Mouse (Mus musculus) heart, postnatal 0 days (tissue): Measurements from ENCODE around the gene Scfd2. TPM values are rescaled to one million over a fixed set of nuclear protein-coding genes. Genes with fewer than 3 reads are reported as not detected.

ENCODE experiments used
- ATAC-seq: fragments of 200-750 bp; cut with Nextera tagmentation; 2 replicates; pipeline ENCODE4 v1.8.0; 2017; ENCODE audit warnings: low read depth, moderate number of reproducible peaks, moderate library complexity; ENCODE audit not compliant: insufficient read depth
- DNase-seq: peaks from one replicate; pipeline ENCODE4 v3.0.0-alpha.2; 2016; ENCODE audit warnings: low spot score
- H3K27ac ChIP-seq: fragments of 300-500 bp; sonication (generic); 2 replicates; pipeline ENCODE4 v1.5.1; 2014; ENCODE audit warnings: low read depth, mild to moderate bottlenecking
- H3K27me3 ChIP-seq: fragments of 300-500 bp; sonication (generic); 2 replicates; pipeline ENCODE4 v1.6.1; 2014; ENCODE audit warnings: low read length, mixed read lengths; ENCODE audit not compliant: control insufficient read depth, insufficient read depth
- H3K36me3 ChIP-seq: fragments of 300-500 bp; sonication (generic); replicated peaks from 2 replicates; pipeline ENCODE4 v1.6.1; 2014; ENCODE audit warnings: low read length, mixed read lengths; ENCODE audit not compliant: control insufficient read depth, insufficient read depth
- H3K4me1 ChIP-seq: fragments of 300-500 bp; sonication (generic); 2 replicates; pipeline ENCODE4 v1.6.1; 2014; ENCODE audit warnings: antibody characterized with exemption; ENCODE audit not compliant: control insufficient read depth, insufficient read depth
- H3K4me2 ChIP-seq: fragments of 300-500 bp; sonication (generic); 2 replicates; pipeline ENCODE4 v1.6.1; 2014; ENCODE audit warnings: low read depth, mild to moderate bottlenecking, low read length, moderate library complexity
- H3K4me3 ChIP-seq: fragments of 300-500 bp; sonication (generic); 2 replicates; pipeline ENCODE4 v1.5.1; 2014; ENCODE audit warnings: low read depth, low read length
- H3K9ac ChIP-seq: fragments of 300-500 bp; sonication (generic); replicated peaks from 2 replicates; pipeline ENCODE4 v1.6.1; 2014; ENCODE audit warnings: low read depth, low read length, mixed read lengths
- H3K9me3 ChIP-seq: fragments of 300-500 bp; sonication (generic); replicated peaks from 2 replicates; pipeline ENCODE4 v1.6.1; 2016; ENCODE audit warnings: low read length; ENCODE audit not compliant: control insufficient read depth
- CTCF ChIP-seq: IDR thresholded peaks from 2 replicates; pipeline ENCODE4 v1.5.1; 2016; ENCODE audit warnings: antibody characterized with exemption, control low read depth, low read depth
- EP300 ChIP-seq: IDR thresholded peaks from 2 replicates; pipeline ENCODE4 v1.6.1; 2016; ENCODE audit warnings: antibody characterized with exemption, low read depth
- WGBS: fragments of 180-500 bp; shearing (Covaris S2); extraction: QIAGEN DNeasy Blood & Tissue Kit; methylation state at CpG from one replicate; pipeline ENCODE4 v1.1.7; 2014; 5-methylcytosine and 5-hydroxymethylcytosine counted together
- polyA plus RNA-seq: library from polyadenylated mRNA; unstranded; fragments of >200 nt; fragmentation: Nextera tagmentation; extraction: Ambion mirVana; gene quantifications from 2 replicates; pipeline ENCODE4 v1.2.1, GENCODE M21; 2015
- total RNA-seq: library from RNA; depleted of rRNA; stranded (reverse); fragments of >200 nt; gene quantifications from 2 replicates; pipeline ENCODE4 v1.2.3, GENCODE M21; 2014; ENCODE audit warnings: low replicate concordance

The Scfd2 gene
- total and polyA plus RNA-seq, 2 experiments from 2014 or later = 14.2 to 24.3 TPM

GRCm38 (mm10) chr5:74445861-74446260 lies 85.7 kb downstream of the Scfd2 start:
- Histone ChIP-seq H3K4me1 (no peaks in the 10 kb centered on the region), H3K9ac (no peak overlapping the region), H3K9me3 (no peaks in the 10 kb centered on the region), H3K27me3 (no peaks in the 10 kb centered on the region), H3K4me3 (no peak overlapping the region), H3K27ac (no peak overlapping the region), H3K36me3 (no peaks in the 10 kb centered on the region), H3K4me2 (no peak overlapping the region)
- TF ChIP-seq CTCF (no peak), EP300 (no peak)
- 38% methylated on average over 3 of the region's 3 CpGs for WGBS
- ATAC-seq = no peak
- DNase-seq = peak; percentile 24

GRCm38 (mm10) chr5:74438353-74438752 lies 93.2 kb downstream of the Scfd2 start:
- H3K9me3 ChIP-seq = no peaks in the 10 kb centered on the region
- DNase-seq (no peak), ATAC-seq (no peak)
- H3K4me3 ChIP-seq = no peak overlapping the region
- no peak overlapping the region for H3K4me2 ChIP-seq
- no peaks in the 10 kb centered on the region for H3K4me1 ChIP-seq
- H3K36me3 ChIP-seq = no peaks in the 10 kb centered on the region
- no peak for TF ChIP-seq EP300
- H3K9ac ChIP-seq = no peak overlapping the region
- WGBS = 66% methylated on average over 8 of the region's 8 CpGs
- H3K27ac ChIP-seq = no peak overlapping the region
- no peaks in the 10 kb centered on the region for H3K27me3 ChIP-seq

- Histone ChIP-seq H3K9ac (no peak overlapping the region), H3K4me1 (no peaks in the 10 kb centered on the region), H3K4me2 (0 out of 2 replicates have a peak overlapping the region, but pooled peaks have one; percentile 7), H3K36me3 (no peaks in the 10 kb centered on the region), H3K4me3 (no peak overlapping the region), H3K27me3 (no peaks in the 10 kb centered on the region), H3K27ac (no peak overlapping the region), H3K9me3 (no peaks in the 10 kb centered on the region)
- no peak for TF ChIP-seq EP300
- peak; percentile 80 for TF ChIP-seq CTCF
- 33% methylated on average over 9 of the region's 9 CpGs for WGBS
- no peak for ATAC-seq
- peak; percentile 48 for DNase-seq
Observed at GRCm38 (mm10) chr5:74433580-74434147, 97.9 kb downstream of the Scfd2 start.

- DNase-seq (no peak), ATAC-seq (no peak)
- no peak overlapping the region for H3K4me3 ChIP-seq
- H3K4me1 ChIP-seq = no peaks in the 10 kb centered on the region
- no peaks in the 10 kb centered on the region for H3K9me3 ChIP-seq
- 56% methylated on average over 14 of the region's 14 CpGs for WGBS
- H3K27ac ChIP-seq = no peak overlapping the region
- no peak overlapping the region for H3K4me2 ChIP-seq
- no peak for TF ChIP-seq CTCF
- no peak for TF ChIP-seq EP300
- H3K27me3 ChIP-seq = no peaks in the 10 kb centered on the region
- H3K36me3 ChIP-seq = no peaks in the 10 kb centered on the region
- no peak overlapping the region for H3K9ac ChIP-seq
Observed at GRCm38 (mm10) chr5:74432879-74433539, 98.5 kb downstream of the Scfd2 start.

GRCm38 (mm10) chr5:74420615-74421132 lies 110.9 kb downstream of the Scfd2 start:
- TF ChIP-seq CTCF (no peak), EP300 (no peak)
- Histone ChIP-seq H3K36me3 (no peaks in the 10 kb centered on the region), H3K27ac (no peak overlapping the region), H3K4me3 (no peak overlapping the region), H3K27me3 (no peaks in the 10 kb centered on the region), H3K4me1 (no peaks in the 10 kb centered on the region), H3K9me3 (no peaks in the 10 kb centered on the region), H3K9ac (no peak overlapping the region), H3K4me2 (no peak overlapping the region)
- 48% methylated on average over 5 of the region's 5 CpGs for WGBS
- ATAC-seq = no peak
- no peak for DNase-seq
